Mouse (Mus musculus) left cerebral cortex, postnatal 25 days (tissue): ENCODE measurements around the gene Hsf2bp. TPM values are rescaled to one million over a fixed set of nuclear protein-coding genes. Genes with fewer than 3 reads are reported as not detected.
A peak's percentile ranks its signal among the peaks of the same experiment; 100 is the strongest.
"Not testable (repeated sequence)": the region's sequence is repeated elsewhere in the genome, so short reads cannot be mapped to it uniquely, and the experiment has no call there.

Source experiments
- DNase-seq, 2 experiments: peaks; one replicate each; pipeline ENCODE4 v3.0.0; 2022; ENCODE audit warnings: low spot score in 2 of 2, mixed read lengths in 1 of 2
- intact Hi-C: fragments of 180-260 bp; cut with DNase I; formaldehyde crosslinking; loops from one replicate; pipeline ENCODE4 v1.15.1; 2025
- total RNA-seq, 2 experiments: library from RNA; stranded (reverse); gene quantifications; 2 replicates each; pipeline ENCODE4 v1.2.3; 2021

Hsf2bp gene
- total RNA-seq = 1 to 10 TPM in 1 of 2 experiments, under 1 TPM in 1; 0.62 to 1.1 TPM

DNA sequence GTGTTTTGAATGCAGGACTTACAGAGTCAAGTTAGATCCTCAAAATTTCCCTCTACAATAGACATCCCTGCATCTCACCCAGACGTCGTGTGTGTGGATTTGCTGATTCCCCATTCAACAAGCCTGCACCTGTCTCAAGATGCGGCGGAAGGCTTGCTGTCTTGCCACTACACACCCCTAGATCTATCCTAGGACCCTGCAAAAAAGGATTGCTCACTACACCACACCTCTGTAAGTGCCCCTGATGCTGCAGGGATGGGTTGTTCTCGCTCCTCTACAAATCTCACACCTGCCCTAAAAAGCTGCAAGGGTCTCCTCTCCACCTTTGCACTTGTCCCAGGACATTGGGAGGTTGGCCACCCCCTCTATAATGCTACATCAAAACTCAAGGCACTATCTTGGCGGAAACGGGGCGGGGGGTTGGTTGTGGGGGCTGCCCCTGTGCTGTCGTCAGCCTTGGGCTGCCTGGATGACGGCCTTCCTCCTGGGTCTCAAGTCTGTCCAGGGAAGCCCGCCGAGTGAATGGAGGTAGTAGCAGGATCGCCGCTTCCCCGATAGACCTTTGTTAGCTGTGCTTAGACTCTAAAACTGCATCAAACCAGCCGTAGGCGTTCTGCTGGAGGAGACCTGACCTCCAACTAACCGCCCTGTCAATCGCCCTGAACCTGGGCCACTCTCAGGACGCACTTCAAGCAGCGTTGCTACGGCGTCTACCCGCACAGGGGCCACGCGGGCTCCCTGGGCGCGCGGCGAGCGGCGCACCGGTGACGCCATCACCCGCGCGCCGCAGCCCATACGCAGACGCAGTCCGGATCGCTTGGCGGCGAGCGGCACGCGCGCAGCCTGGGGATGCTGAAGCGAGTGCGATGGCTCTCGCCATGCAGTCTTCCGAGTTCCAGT is at the start of gene Hsf2bp, which contains the start of gene Rrp1b:
Hsf2bp (minus strand) TSS at position 741 of the 900 bp plus-strand sequence.
Rrp1b (plus strand) TSS at position 492 of the 900 bp plus-strand sequence.
- peak; percentile 76 to 81 for DNase-seq
- intact Hi-C loops = no loop called here

DNA sequence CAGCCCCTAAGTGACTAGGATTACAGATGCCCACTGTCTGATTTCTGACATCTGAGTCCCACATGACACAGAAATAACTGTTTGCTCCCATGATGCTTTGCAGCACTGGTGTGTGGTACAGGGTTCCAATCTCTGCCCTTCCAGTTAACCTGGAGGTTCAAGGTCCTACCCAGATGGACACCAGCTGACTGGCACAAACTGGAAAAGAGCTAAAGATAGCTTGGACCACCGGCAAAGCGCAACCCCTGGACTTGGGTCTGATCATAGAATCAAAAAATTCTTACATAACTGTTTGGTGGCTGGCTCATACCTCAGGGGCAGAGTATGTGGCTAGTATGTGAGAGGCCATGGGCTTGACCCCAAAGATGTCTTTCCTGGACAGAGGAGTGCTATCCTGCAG is 47.2 kb upstream of the Hsf2bp start:
- intact Hi-C loops = no loop called here
- DNase-seq = no peak

DNA sequence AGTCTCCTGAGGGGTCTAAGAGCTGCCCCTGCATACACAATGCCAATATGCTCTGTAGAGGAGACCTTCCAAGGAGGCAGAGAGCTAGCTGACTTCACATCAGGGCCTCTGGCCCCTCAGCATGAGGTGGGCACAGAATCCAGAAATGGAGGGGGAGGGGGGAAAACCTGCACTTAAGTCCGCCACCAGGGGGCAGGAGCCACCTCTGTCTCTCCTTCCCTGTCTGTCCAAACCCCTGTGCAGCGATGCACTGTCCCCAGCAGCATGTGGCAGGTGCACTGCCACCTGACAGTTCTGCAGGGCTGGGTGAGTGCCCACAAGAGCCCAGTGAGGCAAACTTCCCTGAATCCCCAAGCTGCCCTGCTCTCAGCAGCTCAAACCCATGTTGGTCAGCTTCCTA is 39.0 kb upstream of the Hsf2bp start:
- peak; percentile 24 to 28 for DNase-seq
- intact Hi-C loops = loop anchor here (2.0 kb wide), 1 partner anchor 134 kb away; no protein-coding TSS in a partner anchor

DNA sequence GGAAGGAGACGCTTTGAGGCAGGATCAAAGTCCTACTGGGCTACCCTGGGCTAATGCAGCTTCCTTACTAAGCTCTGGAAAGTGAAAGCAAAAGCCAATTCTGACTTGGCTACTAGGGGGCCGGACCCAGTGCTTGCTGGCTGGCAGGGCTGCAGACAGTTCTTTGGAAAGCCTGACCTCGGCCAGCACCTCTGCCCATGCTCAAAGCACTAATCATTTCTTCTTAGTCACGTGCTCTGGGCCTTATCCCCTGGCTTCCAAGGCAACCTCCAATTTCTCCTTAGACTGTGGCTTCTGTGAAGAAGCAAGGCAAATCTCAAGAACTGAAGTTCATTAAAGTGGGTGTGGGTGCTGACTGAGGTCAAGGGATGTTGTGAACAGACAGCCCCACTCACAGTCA is 38.5 kb upstream of the Hsf2bp start:
- intact Hi-C loops = loop anchor here (2.0 kb wide), 1 partner anchor 134 kb away; no protein-coding TSS in a partner anchor
- no peak for DNase-seq

DNA sequence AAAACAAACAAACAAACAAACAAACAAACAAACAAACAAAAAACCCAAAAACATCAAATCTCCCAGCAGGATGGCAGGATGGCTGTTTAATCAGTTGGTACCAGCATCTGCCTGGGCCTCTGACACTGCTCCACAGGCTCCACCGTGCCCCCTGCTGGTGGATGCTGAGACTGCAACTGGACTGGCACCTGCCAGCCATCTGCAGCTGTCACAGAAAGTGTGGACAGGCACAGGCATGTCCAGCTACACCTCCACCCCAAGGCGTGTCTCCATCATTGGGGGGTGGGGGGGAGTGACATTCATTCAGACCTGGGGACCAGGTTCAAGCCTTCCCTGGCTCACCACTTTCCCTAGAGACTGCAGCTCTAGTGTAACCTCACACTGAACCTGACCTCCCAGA is 37.2 kb upstream of the Hsf2bp start:
- intact Hi-C loops = loop anchor here (1.0 to 2.0 kb wide), 2 partner anchors 46 to 389 kb away; no protein-coding TSS in a partner anchor
- peak; percentile 77 for DNase-seq

DNA sequence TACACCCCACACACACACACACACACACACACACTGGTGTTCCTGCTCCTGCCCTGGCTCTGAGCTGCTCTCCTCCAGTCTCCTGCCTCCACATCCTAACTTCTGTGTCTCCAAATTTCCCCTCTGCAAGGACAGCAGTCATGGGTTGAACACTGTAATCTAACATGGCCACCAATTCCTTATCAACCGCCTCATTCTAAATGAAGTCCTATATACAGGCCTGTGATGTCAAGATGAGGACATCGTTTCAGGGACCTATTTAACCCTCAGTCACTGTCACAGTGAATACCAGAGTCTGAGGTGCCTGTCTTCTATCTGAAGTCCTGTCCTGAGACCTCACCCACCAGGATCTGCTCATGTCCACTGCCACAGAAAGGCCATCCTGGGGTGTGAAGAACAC is 32.7 kb upstream of the Hsf2bp start:
- DNase-seq = no peak
- intact Hi-C loops = no loop called here

DNA sequence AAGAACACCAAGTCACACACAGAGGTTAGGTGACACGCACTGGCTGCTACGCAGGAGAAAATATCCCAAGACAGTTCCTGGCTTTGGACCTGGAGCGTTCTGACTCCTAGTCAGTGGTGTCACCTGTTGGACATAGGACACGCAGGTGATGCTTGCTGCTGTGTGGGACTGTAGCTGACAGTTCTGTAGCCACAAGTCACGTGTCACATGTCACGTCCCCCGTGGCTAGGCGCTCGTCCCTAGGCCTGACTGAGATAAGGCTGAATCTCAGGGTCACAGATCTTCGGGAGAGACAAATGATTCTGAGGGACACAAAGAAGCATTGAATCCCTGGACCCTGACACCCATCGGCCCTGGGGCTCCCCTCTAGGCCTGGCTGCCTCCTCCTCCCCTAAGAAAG is 32.2 kb upstream of the Hsf2bp start:
- DNase-seq = no peak
- intact Hi-C loops = no loop called here

DNA sequence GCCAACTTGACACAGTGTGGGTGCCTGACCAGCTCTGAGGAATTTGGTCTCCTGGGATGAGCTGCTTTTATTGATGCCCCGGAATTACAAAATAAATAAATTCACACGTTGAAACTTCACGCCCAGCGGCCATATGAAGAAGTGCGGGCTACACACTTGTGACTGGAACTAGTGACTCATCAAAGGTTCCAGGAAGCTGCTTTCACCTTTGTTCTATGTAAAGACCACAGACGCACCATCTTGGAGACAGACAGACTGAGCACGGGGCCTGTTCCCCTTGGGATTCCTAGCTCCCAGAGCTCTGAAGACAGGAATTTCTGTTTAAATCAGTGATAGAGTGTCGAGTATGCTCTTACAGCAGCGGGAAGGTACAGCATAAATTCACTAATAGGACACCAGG is 31.4 kb upstream of the Hsf2bp start:
- DNase-seq = no peak
- intact Hi-C loops = no loop called here

DNA sequence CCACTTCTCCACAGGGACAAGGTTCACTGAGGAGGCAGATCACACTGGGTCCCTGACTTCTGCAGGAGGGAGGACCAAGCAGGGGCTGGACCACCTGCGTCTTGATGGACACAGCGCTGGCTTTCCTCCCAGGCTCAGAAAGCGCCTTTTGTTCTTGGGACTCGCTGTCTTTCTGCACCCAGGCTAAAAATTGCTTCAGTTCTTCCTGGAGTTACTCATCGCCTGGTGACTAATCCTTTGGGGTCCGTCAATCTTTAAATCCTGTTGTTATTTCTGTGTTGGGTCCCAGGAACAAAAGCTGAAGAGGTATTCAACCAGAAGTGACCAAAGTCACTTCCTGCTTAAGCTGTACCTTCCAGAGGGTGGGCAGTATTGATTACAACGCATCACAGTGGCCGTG is 28.6 kb upstream of the Hsf2bp start:
- peak; percentile 49 to 74 for DNase-seq
- intact Hi-C loops = not testable (repeated sequence)

DNA sequence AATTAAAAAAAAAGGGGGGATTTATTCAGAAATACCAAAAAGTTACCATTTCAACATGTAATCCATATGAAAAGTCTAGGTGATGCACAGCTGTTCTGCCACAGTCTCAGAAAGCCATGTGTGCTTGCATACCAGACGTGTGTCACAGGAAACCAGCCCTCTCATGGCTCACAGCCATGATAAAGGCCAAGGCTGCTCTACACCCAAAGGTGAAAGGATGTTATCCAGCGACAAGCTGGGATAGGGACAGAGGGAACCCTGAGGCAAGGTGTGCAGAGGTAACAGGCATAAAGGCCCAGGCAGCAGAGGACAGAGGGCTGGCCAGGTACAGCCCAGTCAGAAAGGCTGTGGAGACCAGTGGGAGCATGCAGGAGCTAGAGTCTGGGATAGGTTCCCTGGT is 27.5 kb upstream of the Hsf2bp start:
- DNase-seq = no peak
- intact Hi-C loops = no loop called here

DNA sequence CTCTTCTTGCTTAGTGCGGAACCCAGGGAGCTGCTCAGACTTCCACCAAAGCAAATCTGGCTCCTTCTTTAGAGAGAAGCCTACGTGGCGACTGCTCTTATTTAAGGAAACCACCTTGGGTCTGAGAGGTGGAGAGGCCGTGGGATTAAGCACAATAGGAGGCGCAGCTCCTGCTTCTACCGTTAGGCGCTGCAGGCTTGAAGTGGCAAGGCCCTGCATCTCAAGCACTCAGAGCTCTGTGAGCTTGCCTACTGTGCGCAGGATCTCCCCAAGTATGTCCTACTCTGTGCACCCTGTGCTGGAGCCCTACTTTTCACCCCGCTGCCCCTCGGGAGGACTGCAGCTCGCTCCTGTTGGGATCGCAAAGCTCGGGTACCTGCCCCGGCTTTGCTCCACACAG is 25.1 kb upstream of the Hsf2bp start:
- intact Hi-C loops = no loop called here
- no peak for DNase-seq

DNA sequence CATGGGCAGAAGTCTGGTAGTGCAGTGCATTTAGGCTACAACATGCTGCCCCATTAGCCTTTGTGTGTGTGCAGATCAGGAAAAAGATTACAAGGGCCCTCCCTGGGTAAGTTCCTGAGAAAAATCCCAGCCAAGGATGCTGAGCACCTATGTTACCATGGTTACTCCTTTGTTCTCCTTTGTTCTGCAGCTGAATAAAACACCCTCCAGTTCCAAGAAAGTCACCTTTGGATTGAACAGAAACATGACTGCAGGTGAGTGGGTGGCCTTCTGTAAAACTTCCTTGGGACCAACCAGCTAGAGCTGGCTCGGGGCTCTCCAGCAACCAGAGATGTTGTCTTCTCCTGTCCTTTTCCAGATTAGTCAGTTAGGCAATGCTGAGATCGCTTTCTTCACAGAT is 22.9 kb upstream of the Hsf2bp start:
- intact Hi-C loops = no loop called here
- no peak for DNase-seq

DNA sequence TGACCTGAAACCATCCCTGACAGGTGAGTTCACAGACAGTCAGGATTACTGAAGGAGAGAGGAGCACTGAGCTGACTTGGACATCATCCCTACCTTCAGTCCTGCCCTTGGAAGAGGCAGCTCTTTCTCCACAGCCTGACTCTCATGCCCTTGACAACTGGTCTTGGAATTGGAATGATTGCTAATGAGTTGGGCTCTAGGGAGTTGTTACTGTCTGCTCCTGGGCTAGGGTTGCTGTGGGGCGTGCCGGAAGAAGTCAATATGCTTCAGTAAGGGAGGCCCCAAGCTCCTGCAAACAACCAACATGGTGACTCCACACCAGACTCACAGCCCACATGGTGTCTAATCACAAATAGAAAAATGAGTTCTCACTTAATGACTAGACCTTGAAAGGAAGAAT is 21.7 kb upstream of the Hsf2bp start:
- intact Hi-C loops = no loop called here
- no peak for DNase-seq

DNA sequence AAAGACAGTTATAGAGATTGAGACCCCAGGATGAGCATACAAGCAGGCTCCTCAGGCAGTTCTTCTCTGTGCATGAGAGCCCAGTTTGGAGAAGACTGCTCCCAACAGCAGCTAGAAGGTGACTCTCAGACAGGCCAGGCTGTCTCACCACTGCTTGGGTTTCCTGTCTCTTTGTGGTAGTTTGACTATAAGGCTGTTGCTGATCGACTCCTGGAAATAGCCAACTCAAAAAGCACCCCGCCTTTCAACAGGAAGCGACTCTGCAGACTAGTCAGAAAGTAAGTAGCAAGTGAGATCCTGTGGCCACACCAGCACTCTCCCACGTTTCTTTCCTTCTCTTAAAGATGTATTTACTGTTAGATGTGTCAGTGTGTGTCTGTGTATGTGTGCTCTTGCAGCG is 17.5 kb upstream of the Hsf2bp start:
- DNase-seq = no peak
- intact Hi-C loops = no loop called here

DNA sequence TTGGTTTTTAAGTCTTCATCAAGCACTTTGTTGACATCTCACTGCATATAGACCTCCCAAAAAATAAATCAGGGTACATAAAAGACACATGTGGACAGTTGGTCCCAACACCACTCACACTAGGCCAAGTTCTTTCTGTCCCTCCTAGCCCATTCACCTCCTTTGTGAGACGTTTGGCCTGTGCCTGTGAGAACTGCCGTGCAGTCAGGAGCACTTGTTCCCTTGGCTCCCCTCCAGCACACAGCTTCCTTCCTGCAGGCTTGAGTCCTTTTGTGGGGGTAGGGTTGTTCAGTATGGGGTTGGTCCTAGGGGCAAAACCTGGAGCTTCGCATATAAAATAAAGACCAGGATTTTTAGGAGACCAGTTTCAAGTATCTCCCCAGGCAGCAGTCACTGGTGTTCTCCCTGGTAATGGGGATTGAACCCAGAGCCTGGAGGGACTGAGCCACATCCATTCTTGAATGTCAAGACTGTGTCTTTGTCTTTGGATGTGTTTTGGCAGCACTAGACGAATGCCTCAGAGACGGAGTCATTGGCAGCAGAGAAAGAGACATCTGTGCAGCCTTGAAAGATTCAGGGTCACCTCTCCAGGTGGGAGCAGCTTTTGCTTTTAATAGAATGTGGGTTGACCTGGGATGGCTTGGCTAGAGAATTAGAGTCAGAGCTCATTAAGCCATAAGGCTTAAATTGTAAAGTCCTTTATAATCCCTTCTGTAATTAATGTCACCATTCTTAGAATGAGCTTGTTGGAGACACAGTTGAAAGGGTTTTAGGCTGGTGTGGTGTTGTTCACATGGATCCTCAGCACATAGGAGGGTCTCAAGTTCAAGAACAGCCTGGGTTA is 16.3 kb upstream of the Hsf2bp start:
- DNase-seq = peak in 1 of 2 experiments; percentile 23
- intact Hi-C loops = no loop called here

DNA sequence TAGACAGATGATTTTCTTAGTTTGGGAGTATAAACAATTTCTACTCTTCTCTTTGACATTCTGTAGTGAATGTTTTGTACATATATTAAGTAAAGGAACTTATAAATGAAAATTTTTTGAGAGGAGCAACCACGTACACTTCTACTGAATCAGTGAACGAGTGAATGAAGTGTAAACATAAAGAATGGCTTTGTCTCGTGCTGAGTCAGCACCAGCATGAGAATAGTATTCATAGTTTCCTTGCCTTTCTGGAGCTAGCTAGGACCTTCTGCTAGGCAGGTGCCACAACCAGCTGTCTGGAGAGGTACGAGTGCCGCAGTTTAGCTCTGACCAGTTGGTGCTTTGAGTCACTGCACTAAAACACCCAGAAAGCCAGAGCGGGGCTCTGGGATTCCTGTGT is 14.5 kb upstream of the Hsf2bp start:
- no peak for DNase-seq
- intact Hi-C loops = no loop called here

DNA sequence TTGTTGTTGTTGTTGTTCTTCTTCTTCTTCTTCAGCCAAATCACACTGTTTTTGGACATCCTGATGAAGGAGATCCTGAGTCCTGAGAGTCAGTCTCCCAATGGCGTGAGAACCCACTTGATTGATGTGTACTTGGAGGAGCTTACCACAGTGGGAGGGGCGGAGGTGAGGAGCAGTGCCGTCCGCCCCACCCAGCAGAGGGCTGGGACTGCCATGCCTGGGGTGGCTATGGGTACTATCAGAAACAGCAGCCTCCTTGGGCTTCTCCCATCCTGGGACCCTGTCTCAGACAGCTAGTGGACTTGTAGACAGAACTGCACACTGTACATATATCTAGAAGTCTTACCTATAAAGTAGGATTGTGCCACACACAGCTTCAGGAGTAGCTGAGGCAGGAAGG is 13.8 kb upstream of the Hsf2bp start:
- intact Hi-C loops = no loop called here

DNA sequence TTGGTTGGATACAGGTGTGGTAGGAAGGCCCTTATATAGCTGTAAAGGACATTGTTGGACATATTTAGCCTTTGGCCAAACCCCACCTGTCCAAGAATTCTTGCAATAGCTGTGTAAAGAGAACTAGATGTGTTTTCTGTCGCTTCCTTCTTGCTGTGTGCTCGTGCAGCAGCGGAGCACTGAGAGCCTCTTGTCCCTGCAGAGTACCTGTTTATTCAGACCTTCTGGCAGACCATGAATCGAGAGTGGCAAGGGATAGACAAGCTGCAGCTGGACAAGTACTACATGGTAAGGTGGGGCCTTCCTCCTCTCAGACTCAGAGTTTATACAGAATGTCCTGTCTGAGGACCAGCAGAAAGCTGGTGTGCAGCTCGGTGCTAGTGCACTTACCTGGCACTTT is 12.2 kb upstream of the Hsf2bp start:
- intact Hi-C loops = no loop called here
- DNase-seq = no peak

More for the DNA sequence above, 13.8 kb upstream of the Hsf2bp start:
- no peak for DNase-seq

DNA sequence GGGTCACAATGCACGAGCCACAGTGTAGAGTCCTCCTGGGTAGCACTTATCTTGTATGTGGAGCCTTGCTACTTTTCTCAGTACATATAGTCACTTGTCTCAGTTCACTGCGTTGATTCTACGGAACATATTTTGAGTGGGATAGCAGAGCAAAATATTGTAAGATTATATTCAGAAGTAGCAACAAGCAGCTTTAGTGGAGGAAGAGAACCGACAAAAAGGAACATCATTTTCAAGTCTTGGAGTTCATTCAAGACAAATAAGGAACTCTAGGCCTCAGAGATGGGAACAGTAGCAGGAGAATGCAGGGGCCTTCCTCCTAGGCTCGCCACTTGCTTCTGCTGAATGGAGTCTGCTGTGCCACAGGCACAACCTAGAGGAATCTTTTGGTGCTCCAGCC is 10.4 kb upstream of the Hsf2bp start:
- peak; percentile 21 to 82 for DNase-seq

DNA sequence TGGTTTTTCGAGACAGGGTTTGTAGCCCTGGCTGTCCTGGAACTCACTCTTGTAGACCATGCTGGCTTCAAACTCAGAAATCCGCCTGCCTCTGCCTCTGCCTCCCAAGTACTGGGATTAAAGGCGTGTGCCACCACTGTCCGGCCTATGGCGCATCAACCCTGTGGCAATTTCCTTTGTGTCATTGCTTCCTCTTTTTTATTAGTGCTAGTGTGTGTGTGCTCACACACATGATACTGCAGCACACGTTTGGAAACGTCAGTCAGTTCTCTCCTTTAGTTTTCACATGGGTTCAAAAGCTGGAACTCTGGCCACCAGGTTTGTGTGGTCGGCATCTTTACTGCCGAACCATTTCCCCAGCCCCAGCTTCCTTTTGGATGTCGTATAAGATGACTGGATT is 4.1 kb upstream of the Hsf2bp start:
- intact Hi-C loops = no loop called here
- no peak for DNase-seq

More for the DNA sequence above, 10.4 kb upstream of the Hsf2bp start:
- intact Hi-C loops = no loop called here
